Mouse (Mus musculus): ENCODE results near the gene Dus2. TPM values are rescaled to one million over a fixed set of nuclear protein-coding genes. Genes with fewer than 3 reads are reported as not detected.
"Not testable (repeated sequence)": the region's sequence is repeated elsewhere in the genome, so short reads cannot be mapped to it uniquely, and the experiment has no call there.

Gene Dus2
- total RNA-seq (2021) = 10 to 100 TPM; 16.0 to 19.3 TPM
- long read RNA-seq, experiment 1, transcript Dus2-201 (16 exons, 1,860 nt) = major isoform, 35 of 38 reads
- long read RNA-seq, experiment 1, partial matches to known transcripts = 0 of 38 reads
- long read RNA-seq, experiment 1, other reads (novel, unspliced or antisense) = 1 of 38 reads
- long read RNA-seq, experiment 2, transcript Dus2-201 (16 exons, 1,860 nt) = major isoform, 9 of 11 reads
- long read RNA-seq, experiment 2, partial matches to known transcripts = 1 of 11 reads
- long read RNA-seq, experiment 2, other reads (novel, unspliced or antisense) = 1 of 11 reads

DNA sequence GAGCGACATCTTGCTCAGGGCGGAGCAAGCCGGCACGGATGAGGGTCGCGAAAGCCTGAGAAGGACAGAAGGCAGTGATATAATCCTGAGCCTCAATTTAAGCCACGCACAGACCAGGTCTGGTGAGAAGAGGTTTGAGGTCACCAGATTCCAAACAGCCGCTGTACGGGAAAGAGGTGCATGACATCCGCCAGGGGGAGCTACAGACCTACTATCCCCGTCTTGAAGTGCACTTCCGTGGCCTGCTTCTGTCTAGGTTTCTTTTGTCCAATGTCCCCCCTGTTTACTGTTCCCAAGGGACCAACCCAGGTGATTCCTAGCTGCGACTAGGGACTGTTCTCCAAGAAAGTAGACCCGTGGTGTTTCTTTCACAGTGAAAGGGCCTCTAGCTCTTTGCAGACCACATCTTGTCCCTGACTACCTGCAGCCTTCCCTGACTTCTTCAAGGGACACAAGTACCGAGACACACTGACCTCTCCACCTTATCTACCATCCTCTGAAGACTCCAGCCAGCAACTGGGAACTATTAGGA lies at the start of gene Dus2:
Gene Dus2 (plus strand): TSS at position 482 of the 532 bp plus-strand sequence.
- peak; percentile 83 to 92 for DNase-seq

DNA sequence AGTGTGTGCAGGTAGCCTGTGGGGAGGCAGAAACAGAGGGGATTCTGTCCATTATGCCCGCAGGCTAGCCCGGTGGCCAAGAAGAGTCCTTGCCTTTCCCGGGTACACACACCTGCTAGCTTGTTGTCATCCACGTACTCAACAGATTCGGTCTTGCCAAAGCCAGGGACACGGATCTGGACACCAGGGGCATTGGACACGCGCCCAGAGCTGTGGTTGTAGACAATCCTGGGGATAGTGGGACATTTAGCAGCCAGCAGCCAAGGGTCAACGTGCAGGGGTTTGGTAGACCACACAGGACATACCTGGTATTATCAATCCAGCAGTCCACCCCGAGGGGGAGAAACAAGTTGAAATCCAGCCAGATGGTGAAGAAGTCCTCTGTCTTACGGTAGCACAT lies 49.1 kb upstream of the Dus2 start:
- DNase-seq = peak in 1 of 2 experiments; percentile 36

DNA sequence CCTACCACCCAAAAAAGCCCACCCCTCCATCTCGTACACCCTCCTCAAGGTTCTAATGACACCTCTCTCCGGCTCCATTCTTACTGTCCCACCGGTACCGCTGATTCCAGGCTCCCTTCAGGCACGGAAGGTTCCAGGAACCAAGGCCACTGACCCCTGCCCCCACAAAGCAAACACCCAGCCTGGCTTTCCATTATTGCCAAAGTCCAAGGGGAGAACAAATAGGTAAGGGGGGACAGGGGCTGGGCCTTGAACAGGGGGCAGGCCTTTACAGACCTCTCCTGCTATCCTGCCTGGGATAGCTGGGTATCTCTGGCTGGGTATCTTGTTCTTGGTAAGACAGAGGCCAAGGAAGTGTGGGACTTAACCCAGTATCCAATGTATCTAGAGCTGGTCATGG lies 48.6 kb upstream of the Dus2 start:
- DNase-seq = no peak

DNA sequence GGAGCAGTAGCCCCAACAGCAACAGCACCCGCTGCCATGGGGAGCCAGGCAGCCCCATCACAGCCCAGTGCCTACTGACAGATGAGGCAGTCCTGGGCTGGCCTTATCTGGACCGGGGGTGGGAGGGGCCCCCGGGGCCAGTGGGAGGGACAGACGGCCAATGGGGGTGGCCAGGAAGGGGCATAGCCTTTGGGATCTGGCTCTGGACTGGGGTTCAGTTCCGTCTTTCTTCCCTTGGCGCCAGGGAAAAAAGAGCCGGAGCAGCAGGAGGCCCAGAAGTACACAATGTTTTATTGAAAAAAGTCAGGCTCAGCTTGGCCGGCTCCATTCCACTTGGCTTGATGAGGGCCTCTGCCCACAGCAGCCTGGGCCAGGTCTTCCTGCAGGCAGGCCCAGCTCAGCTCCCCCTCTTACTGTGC lies 47.8 kb upstream of the Dus2 start, which contains the start of gene Lcat:
Gene Lcat (minus strand): TSS at position 62 of the 419 bp plus-strand sequence.
- peak in 1 of 2 experiments; percentile 36 for DNase-seq

DNA sequence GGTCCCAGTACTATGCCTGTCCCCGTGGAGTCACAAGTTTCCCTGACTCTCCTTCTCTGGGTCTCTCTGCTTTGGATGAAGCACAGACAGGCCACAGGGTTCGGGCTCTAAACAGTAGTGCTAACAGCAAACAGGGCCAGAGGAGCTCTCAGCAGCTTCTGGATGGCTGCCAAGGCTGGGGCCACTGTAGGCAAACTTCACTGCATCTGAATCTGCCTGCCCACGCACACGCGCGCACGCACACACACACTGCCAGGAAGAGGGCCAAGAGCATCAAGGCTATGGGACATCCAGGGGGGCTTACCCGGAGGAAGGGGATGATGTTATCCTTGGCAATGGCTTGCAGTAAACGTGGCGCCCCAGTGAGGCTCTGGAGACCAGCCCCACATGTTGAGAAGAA lies 41.8 kb upstream of the Dus2 start:
- peak; percentile 57 to 73 for DNase-seq

DNA sequence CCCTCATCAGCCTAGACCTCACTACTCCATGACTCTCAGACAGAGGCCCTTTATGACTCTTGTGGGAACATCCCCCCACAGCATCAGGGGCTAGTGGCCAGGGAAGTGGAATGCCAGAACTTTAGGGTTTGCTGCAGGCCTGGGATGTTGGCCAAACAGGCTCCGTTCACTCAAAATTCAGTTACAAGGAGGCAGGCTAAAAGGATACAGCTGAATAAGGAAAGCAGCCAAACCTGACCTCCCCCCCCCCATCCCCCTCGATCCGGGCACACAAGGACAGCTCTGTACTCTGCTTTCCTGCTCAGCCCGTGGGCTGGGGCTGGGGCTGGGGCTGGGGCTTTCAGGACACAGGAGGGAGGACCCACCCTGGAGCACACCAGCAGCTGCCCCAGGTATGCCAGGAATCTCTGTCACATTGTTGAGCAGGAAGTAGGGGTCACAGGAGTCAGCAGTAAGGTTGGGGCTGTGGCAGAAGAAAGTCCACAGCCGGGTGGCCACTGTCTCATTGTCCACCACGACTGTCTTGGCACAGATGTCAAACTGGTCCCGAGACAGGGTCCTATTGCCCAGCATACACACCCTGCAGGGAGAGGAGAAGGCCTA lies 40.0 kb upstream of the Dus2 start:
- no peak for DNase-seq

DNA sequence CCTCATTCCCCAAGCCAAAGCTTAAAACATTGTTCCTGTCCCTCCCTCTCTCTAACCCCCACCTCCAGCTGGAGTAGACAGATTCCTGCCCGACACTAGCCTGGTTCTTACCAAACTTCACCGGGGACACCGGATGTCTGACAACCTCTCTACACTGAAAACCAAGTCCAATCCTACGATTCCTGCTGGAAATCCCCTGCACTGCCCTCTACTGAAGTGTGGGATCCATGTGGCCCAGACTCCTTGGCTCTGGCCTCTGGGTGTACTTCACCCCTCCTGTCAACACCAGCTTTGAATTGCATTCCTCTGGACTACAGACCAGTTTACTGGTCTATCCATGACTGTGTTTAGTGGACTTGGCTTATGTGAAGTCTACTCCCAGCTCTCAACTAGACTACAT lies 34.6 kb upstream of the Dus2 start:
- no peak for DNase-seq

DNA sequence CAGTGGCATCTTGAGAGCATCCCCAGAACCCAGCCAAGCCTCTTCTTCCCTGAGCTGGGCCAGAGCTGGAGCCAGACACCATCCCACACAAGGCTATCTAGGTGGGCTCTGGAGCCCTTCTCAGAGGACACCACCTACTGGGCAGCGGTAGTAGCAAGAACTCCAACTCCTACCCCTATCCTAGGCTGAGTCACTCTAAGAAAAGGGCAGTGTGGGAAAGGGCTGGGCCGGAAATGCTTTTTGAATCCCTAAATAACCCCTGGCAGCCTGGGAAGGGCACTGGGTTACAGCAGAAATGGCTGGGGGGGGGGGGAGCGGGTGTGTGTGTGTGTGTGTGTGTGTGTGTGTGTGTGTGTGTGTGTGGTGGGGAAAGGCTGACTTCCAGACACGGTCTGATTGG lies 33.3 kb upstream of the Dus2 start:
- DNase-seq = peak; percentile 57 to 70

DNA sequence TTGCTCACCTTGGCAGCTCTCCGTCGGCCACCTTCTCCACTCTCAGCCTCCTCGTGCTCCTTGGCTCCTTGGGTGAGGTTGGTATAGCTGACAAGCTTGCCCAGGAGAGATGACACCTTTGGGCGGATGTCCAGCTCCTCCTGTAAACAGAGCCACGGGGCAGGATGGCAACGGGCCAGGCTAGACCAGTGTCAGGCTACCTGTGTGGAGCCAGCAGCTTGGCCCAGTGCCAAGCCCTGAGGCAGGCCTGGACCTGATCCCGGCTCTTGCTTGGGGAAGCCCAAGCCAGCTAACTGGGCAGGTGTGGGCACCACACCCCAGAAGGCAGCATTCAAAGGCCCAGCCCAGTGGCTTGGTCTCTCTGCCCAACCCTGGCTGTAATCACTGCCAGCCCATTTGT lies 31.8 kb upstream of the Dus2 start:
- DNase-seq = peak in 1 of 2 experiments; percentile 42

DNA sequence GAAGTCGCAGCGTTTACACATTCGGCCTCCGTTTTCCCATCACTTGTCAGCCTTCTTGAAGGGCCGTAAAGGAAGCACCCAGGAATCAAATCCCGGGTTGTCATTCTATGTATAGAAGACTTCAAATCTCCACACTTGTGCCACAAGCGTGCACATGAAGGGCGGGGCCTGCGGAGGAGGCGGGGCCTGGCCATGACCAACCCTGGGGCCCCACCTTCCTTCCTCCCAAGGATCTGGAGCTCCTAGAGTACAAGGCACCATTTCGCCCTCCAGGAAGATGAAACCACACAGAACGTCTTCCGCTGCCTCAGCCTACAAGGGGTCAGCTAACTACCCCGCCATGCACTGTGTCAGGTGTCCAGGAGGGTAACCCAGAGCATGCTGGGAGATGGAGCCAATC lies 30.0 kb upstream of the Dus2 start:
- no peak for DNase-seq

DNA sequence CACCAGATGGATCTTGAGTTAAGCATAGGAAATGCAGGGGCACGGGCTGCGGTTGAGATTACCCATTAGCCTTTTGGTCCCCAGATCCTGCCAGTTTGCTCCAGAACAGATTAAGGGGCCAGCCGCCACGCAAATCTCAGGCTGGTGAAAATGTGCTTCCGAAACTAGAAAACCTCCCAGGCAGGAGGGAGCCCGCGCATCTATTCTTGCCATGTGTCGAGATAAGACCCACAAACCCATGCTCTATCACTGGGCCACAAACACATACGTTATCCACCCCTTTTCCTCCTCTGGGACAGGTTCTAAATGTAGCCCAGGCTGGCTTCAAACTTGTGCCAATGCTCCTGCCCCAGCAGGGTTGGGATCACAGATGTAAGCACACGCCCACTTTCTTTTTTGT lies 29.6 kb upstream of the Dus2 start:
- no peak for DNase-seq

DNA sequence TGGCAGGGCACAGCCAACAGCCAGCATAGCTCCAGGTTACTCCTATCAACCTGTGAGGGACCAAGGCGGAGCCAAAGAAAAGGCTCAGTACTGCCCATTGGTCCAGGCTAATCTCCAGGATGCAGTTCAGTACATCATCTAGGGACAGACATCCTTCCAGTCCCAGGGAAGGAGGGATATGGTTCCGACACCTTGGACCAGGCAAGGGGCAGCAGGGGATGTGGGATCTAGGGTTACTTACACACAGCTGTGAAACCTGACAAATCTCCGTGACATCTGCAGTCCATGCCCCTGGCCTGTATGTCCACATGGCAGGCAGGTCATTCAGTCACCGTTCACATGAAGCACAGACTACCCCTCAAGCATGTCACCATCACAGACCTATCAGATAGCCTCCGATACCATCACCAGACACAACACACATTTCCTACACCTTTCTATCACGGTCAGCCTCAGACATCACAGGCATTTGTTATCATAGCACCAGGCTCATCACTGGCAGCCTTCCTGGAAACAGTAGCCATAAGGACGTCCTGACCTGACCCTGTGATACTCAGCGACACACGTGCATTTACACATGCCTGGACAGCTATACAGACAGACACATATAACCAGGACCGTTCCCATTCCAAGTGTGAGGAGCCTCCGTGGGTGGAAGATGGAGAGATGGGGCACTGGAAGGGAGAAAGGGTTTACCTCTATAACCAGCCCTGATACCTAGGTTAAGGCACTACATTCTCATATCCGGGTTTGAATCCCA lies 26.5 kb upstream of the Dus2 start:
- no peak for DNase-seq

DNA sequence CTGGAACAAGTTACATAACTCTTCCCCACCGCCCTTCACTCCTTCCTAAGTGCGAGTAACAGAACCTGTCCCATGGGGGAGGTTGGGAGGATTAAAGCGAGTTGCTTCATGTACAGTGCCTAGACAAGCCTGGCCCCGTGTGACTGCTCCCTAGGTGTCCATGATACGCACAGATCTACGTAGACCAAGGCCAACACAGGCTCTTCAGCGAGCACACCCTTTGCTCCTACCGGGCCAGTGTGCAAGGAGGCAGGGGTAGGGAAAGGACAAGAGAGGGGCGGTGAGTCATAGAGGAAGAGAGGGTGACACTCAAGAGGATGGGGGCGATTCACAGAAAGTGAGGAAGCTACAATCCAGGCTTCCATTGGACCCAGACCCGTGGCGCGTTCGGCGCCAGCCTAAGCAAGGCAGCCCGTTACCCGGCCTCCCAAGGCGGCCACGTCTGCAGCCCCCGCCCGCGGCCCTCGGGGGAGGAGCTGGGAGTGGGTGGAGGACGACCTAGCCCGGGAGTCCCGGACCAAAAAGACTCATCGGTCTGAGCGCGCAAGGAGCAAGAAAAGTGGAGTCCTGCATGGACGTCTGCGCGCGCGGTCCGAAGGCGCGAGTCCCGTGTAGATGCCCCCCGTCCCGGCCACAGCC lies 25.8 kb upstream of the Dus2 start:
- peak; percentile 74 to 79 for DNase-seq

DNA sequence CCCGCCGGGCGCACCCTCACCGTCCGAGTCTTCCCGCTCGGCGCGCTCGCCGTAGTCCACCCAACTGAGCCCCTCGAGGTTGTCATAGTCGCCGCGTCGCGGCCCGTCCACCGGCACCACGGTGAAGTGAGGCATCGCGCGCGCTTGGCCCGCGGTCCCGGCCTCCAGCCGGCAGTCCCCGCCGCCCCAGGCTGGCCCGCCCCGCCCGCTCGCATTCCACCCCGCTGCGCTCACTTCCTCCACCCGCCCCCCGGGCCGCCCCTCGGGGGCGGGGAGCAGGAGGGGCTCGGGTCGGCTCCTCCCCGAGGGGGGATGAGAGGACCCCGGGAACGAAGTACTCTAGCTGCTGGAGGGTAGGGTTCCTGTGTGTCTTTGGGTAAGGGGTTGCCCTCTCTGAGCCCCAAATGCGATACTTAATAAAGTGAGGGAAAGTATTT lies 25.2 kb upstream of the Dus2 start, which contains the start of gene Slc12a4:
Gene Slc12a4 (minus strand): TSS at position 193 of the 437 bp plus-strand sequence.
- peak; percentile 88 to 93 for DNase-seq

DNA sequence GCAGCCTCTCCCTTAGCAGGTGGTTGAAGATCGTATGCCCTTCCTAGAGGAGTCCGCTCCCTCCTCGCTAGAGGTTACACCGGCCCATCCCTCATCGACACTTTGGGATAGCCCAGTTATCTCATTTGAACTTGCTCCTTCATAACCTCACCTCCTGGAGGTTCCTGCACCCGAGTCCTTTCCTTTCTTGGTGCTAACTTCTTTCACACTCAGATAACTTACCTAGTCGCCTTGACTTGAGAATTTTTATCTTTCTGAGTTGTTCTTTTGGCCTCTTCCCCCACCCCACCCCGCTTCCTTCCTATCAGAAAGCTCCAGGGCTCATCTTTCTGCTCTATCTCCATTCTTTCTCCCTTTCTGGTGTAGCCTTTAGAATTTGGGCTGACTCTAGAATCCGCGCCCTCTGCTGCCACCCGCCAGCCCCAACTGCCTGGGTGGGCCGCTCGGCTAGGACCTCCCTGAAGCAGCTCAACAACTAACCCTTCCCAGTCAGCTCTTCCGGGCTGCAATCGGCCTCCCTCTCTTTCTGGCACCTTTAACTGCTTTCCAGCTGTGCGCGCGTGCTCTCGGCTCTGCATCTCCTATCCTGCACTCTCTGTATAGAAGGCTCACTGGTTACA lies 24.3 kb upstream of the Dus2 start:
- peak in 1 of 2 experiments; percentile 29 for DNase-seq

DNA sequence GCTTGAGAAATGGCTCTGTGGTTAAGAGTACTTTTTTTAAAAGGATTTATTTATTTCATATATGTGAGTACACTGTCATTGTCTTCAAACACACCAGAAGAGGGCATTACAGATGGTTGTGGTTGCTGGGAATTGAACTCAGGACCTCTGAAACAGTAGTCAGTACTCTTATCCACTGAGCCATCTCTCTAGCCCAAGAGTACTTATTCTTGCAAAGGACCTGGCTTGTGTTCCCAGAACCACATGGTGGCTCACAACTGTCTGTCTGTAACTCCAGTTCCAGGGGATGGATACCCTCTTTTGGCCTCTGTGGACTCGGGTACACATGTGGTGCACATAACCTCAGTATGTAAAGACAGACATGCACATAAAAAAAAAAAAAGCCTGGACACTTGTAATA lies 21.8 kb upstream of the Dus2 start:
- no peak for DNase-seq

DNA sequence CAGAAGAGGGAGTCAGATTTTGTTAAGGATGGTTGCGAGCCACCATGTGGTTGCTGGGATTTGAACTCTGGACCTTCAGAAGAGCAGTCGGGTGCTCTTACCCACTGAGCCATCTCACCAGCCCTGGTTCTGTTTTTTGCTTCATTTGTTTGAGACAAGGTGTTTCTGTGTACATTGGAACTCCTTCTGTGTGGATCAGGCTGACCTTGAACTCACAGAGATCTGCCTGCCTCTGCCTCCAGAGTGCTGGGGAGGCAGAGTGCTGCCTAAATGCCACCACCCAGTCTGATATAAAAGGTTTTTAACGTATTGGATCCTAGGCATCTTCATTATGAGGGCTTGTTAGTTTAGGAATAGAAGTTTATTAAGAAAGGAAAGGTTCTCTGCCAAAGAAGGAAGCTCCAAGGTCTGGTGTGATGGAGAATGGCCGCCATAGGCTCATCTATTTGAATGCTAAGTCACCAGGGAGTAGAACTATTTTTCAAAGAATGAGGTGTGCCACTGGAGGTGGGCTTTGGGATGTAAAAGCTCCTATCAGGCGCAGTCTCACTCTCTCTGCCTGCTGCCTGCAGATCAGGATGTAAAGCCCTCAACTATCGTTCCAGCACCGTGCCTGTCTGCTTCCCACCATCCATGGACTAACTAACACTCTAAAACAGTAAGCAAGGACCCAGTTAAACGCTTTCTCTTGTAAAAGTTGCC lies 20.0 kb upstream of the Dus2 start:
- DNase-seq = no peak

DNA sequence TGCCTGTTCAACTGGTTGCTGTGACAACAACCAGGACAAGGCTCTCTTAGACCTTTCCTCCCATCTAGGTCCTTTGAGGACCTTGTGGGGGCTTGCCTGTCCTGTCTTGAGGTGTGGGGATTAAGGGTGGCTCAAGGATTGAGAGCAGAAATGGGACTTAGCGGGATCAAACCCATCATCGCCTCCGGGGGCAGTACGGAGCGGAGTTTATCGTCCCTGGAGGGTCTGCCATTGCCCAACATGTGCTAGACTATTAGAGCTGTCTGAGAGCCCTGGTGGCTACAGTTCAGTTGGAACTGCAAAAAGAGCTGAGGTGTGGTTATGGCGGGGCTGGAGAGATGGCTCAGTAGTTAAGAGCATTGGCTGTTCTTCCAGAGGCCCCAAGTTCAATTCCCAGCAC lies 15.8 kb upstream of the Dus2 start:
- no peak for DNase-seq

DNA sequence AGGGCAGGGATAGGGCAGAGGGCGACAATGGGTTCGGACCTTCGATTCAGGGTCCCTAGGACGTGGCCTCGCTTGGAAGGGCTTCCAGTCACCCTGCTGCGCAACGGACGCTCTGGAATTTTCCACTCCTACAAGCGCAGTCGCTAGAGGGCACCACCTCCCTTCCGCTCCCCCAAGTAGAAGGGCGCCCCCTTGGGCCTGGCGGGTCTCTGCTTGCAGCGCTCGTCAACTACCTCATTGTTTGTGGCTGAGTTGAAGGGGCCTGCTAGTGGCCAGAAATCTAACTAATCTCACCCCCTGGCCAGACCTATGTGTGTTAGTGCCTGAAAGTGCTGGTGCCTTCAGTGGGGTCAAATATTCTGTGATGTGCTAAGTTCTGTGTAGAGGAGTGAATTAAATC lies 11.8 kb upstream of the Dus2 start, which contains the start of gene Dpep3:
Gene Dpep3 (minus strand): TSS at position 105 of the 400 bp plus-strand sequence.
- no peak for DNase-seq

DNA sequence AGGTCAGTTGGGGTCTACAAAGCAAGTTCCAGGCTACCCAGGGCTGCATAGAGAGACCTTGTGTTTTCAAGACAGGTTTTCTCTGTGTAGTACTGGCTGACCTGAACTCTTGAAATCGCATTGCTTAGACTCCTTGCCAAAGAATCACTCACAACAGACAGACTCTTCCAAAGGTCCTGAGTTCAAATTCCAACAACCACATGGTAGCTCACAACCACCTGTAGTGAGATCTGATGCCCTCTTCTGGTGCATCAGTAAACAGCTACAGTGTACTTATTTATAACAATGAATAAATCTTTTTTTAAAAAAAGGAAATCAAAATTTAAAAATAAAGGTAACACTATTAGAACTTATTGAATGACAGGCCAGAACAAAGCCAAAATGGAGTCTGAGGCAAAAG lies 10.0 kb upstream of the Dus2 start:
- no peak for DNase-seq

DNA sequence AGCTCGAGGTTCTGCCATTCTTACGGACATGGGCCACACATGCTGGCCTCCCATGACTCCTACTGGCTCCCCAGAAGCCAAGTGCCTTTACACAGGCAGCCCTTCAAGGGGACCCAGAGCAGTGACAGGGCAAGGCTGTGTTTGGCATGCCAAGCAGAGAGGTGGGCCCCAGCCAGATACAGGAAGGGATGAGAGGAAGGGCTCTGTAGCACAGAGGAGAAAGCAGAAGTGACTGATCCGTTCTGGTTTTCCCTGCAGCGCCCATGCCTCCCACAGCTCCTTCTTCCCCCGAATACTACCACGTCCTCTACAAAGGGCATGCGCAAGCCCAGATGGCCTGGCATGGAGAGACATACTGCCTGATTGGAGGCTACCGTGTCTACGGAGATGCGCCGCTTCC lies 7.7 kb upstream of the Dus2 start:
- DNase-seq = not testable (repeated sequence)

Measured in adrenal gland, postnatal 36 days (tissue).